Mouse (Mus musculus) T-cell, adult 66 days (primary cell): ENCODE data around the gene Tmem268. TPM values are rescaled to one million over a fixed set of nuclear protein-coding genes. Genes with fewer than 3 reads are reported as not detected.

Experiments used
- total RNA-seq, 2 experiments: library from RNA; stranded (reverse); gene quantifications; 3 replicates in 1 of 2; 4 replicates in 1 of 2; pipeline ENCODE4 v1.2.4; 2023

Tmem268 gene
- 10 to 100 TPM; 20.8 to 23.9 TPM for total RNA-seq

DNA sequence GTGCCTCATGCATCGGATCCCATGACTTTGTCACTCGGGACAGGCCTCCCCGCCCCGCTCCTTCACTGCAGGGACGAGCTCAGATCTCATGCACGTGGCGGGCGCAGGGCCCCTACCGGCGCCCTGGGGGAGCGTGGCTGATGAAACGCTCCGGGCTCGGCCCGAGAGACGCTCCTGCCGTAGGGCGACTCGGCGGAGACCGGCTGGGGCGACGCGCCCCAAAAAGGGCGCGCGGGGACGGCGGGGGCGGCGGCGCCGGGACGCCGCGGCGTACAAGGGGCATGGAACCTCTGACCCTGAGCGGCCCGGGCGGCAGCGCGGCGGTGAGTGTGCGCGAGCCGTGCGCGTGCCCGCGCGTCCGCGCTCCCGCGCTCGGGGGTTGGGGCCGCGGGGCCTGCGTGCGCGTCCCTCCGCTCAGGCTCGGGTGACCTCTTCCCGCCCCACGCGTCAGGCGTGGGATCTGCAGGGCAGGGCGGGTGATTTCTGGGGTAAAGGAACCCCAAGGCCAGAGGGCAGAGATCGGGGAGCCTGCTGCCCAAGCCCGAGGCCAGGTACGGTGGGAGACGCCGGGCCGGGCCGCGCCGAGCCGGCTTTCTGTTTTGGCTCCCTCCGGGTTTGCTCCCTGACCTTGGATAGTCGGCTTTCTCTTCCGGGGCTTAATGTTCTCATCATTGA, at the start of gene Tmem268:
Gene Tmem268, plus strand, starts transcription at position 375 of the 675 bp plus-strand sequence.

DNA sequence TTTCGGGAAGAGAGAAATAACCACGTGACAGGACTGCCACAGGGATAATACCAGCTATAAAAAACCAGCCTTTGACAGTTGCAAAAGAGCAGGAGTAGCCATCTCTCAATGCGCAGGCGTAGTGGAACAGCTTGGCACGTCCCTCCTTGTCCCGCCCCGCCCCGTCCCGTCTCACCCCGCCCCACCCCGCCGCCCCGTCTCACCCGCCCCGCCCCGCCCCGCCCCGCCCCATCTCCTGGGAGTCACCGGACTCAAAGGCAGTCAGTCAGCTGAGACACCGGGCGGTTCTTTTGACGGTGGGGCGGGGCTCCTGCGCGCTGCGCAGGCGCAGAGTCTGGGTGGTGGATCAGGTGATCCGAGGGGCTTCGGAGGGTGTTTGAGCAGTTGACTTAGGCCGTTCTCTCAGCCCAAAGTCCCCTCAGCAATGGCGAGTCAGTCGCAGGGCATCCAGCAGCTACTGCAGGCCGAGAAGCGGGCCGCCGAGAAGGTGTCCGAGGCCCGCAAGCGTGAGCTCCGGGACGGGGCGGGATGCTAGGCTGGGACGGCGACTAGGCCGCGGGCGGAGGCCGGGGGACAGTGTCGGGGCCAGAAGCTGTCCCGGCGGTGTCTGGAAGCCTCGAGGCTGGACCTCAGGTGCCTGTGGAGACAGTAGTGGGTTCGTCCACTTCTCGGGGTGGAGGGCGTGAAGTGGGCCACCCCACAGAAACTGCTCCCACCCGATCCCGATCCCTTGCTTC, 13.9 kb upstream of the Tmem268 start, which contains the start of gene Atp6v1g1:
Gene Atp6v1g1, plus strand, starts transcription at position 279 of the 737 bp plus-strand sequence.

DNA sequence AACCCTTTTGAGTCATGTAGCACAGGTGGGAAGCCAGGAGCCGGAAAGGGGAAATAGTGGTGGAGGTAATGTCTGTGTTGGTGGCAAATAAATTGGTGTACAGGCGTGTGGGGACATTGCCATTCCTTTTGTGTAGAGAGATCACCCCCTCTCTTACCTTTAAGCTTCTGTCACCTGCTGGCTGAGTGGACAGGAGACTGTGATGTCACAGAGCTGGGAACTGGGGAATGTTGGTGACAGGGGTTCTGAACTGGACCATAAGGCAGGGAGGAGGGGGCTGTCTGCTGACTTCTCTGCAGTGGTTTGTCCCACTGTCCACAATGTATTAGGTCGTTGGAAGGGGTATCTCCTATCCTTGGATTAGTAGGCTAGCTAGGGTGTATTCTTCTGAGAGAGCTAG, 46.4 kb downstream of the Tmem268 start, which contains the start of gene Gm11213:
Gene Gm11213, minus strand, starts transcription at position 317 of the 400 bp plus-strand sequence.

DNA sequence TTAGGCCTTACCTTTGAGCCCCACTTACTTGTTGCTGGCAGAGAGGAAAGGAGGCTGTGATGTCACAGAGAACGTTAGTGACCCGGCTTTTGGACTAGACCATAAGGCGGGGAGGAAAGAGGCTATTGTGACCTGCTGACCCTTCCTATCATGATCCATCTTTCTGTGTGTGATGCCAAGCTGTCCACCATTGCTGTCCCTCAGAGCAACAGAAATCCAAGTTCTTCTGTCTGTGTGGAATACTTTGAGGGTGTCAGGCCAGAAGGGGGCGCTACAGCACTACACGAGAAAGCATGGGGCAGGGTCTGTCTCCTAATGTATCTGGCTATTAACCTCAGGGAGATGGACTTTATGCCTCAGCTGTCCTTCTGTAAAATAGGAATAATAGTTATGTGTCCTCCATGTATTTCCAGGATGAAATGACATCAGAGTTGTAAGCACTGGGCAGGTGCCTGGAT, 63.8 kb downstream of the Tmem268 start, which contains the start of gene Tex48:
Gene Tex48, minus strand, starts transcription at position 51 of the 458 bp plus-strand sequence.

Other genes with a start within 250 kb of the Tmem268 start
- not detected for gene Orm1, start 214.2 kb upstream of the Tmem268 start, total RNA-seq
- not detected for gene Orm3, start 202.6 kb upstream of the Tmem268 start, total RNA-seq
- gene Orm2, start 196.3 kb upstream of the Tmem268 start, total RNA-seq, result not detected
- gene Akna, start 155.4 kb upstream of the Tmem268 start, total RNA-seq, result 100 to 1,000 TPM; 328 to 372 TPM
- gene Whrn, start 62.8 kb upstream of the Tmem268 start, total RNA-seq, result 10 to 100 TPM in 1 of 2 experiments, 1 to 10 TPM in 1; 8.3 to 10.2 TPM
- 10 to 100 TPM; 64.4 to 72.1 TPM for gene Atp6v1g1, start 14.0 kb upstream of the Tmem268 start, total RNA-seq
- gene Gm11213, start 46.5 kb downstream of the Tmem268 start, total RNA-seq, result not detected
- not detected for gene Tex48, start 63.6 kb downstream of the Tmem268 start, total RNA-seq
- gene Gm11214, start 104.6 kb downstream of the Tmem268 start, total RNA-seq, result not detected
- not detected for gene Tnfsf15, start 186.3 kb downstream of the Tmem268 start, total RNA-seq